Mouse (Mus musculus): ENCODE data around the gene Itga2.

Gene Itga2

GRCm38 (mm10) chr13:114818513-114818912 lies 113.4 kb downstream of the Itga2 start:
- DNase-seq (ENCODE audit: low spot score), result no peak

DNA sequence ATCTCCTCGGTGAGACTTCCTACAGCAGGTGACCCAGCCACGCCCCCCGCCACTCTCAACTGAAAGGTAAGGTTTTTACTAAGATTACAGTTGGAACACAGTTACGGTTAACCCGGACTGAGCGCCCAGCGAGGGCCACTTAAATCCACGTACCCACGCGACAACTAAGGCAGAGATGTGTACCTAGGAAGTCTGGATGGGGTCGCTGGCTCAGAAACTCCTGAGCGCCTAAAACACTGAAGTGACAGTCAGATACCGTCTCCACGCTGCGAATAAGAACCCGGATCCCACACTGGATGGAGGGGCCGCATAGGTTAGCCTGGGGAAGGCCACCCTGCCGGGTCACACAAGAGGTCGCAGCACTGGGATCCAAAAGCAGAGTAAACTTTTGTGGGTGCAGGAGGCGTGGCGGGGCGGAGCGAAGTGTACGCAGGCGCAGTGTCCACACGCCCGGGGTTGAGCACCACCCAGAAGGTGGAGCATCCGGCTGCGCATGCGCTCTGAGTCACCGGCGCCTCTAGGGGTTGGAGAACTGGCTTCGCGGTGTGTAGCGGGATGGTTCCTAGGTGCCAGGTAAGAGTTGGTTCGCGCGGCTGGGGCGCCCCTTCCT lies 114.0 kb downstream of the Itga2 start, which contains the start of gene Mocs2:
Gene Mocs2 (plus strand): TSS at position 486 of the 610 bp plus-strand sequence.
- peak; percentile 91 for DNase-seq (ENCODE audit: low spot score)

DNA sequence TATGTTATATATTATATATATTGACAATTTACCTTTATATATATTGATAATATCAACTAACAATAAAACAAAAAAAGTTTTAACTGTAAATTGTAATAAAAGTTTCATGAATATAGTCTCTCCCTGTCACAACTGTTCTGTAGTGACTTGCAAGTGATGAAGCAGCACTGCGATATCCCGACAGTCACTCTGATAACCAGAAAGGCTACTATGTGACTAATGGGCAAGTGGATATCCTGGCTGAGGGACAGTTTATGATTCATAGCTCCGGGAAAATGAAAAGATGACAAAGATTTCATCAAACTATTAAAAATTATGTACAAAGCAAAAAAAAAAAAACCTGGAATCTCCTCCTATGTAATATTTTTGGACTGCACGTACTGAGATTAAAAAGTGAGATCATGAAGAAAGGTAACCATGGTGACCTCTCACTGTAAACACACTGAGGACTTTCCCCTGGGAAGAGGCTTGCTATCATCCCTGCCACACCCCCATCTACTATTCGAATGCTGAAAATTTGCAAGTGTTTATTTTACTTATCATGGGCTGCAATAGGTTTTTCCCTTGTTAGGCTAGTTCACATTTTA lies 122.2 kb downstream of the Itga2 start:
- no peak for DNase-seq (ENCODE audit: low spot score)

GRCm38 (mm10) chr13:114802971-114803370 lies 128.9 kb downstream of the Itga2 start:
- no peak for DNase-seq (ENCODE audit: low spot score)

GRCm38 (mm10) chr13:114801857-114802256 lies 130.0 kb downstream of the Itga2 start:
- DNase-seq (ENCODE audit: low spot score), result no peak

DNA sequence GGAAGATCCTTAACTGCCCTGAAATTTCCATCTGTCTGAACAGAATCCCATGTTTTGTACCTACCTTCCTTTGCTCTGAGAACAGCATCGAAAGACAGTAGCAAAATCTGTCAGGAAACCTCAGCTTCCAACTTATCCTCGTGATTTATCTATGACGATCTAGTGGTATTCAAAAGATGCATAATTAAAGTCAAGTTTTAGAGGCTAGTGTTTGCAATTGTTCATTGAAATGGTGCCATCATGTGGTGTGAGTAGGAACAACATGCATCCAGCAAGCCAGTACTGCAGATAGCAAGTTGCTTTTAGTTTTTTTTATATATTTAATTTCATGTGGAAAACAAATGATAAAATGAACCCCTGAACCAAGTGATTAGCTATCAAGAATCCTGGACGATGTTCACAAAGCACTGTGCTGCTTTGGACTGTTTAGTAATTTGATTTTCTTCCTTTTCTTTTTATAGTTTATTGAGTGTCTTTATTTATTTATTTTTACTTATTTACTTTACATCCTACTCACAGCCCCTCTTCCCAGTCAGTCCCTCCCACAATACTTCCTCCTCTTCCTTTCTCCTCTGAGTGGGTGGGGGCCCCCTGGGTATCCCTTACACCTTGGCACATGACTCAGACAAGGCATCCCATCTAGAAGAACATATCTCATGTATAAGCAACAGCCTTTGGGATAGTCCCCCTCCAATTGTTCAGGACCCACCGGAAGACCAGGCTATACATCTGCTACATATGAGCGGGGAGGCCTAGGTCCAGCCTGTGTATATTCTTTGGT lies 138.5 kb downstream of the Itga2 start:
- DNase-seq (ENCODE audit: low spot score), result peak; percentile 74

- peak; percentile 45 for DNase-seq (ENCODE audit: low spot score)
These were observed 140.4 kb downstream of the Itga2 start for GRCm38 (mm10) chr13:114791511-114791910.

Data from layer of hippocampus, adult 11-12 months (tissue).